In genomic region chr12:33956576-33957399, GRCm38 (mm10) we compare ENCODE assay signal across 8 mouse cellular contexts. TPM values are rescaled to one million over a fixed set of nuclear protein-coding genes. Genes with fewer than 3 reads are reported as not detected.
DNase-seq lines count a peak whose midpoint lies in the region; ATAC-seq and TF ChIP-seq lines count a peak whose summit lies in the region.

No protein-coding gene starts in this region.

- no peaks in the 10 kb centered on the region for H3K9me3 ChIP-seq in kidney, postnatal 0 days (replicated peaks; ENCODE audit: low read length)
- no peaks in the 10 kb centered on the region for H3K9me3 ChIP-seq in forebrain, embryonic 16.5 days (ENCODE audit: control insufficient read depth, low read length)
- H3K9me3 ChIP-seq in limb, embryonic 13.5 days = no peaks in the 10 kb centered on the region
- no peaks in the 10 kb centered on the region for H3K9me3 ChIP-seq in stomach, embryonic 14.5 days (ENCODE audit: control insufficient read depth, low read depth, low read length)

- peak overlapping the region; percentile 40; the same call in 1 of the 2 replicates for H3K9ac ChIP-seq in kidney, postnatal 0 days (ENCODE audit: low read depth, low read length)
- no peak overlapping the region for H3K9ac ChIP-seq in forebrain, embryonic 16.5 days (replicated peaks; ENCODE audit: low read depth, low read length)
- H3K9ac ChIP-seq in limb, embryonic 13.5 days = peak overlapping the region; percentile 83
- peak overlapping the region; percentile 33 for H3K9ac ChIP-seq in stomach, embryonic 14.5 days (replicated peaks; ENCODE audit: low read depth, low read length)

- peaks cover 18% of the 10 kb centered on the region; the same call in 1 of the 2 replicates for H3K4me1 ChIP-seq in kidney, postnatal 0 days (replicated peaks; ENCODE audit: insufficient read depth, low read length)
- peaks cover 21% of the 10 kb centered on the region for H3K4me1 ChIP-seq in forebrain, embryonic 16.5 days (replicated peaks; ENCODE audit: control insufficient read depth, insufficient read depth, low read length)
- peaks cover 9% of the 10 kb centered on the region for H3K4me1 ChIP-seq in limb, embryonic 13.5 days
- H3K4me1 ChIP-seq in stomach, embryonic 14.5 days (ENCODE audit: control insufficient read depth, insufficient read depth, low read length) = 0 out of 2 replicates have a peak, but pooled peaks cover 7% of the 10 kb centered on the region

- peak overlapping the region; percentile 64 for H3K4me3 ChIP-seq in kidney, postnatal 0 days (replicated peaks; ENCODE audit: low read depth, low read length)
- peak overlapping the region; percentile 50 for H3K4me3 ChIP-seq in forebrain, embryonic 16.5 days (replicated peaks; ENCODE audit: low read length)
- peak overlapping the region; percentile 94 for H3K4me3 ChIP-seq in limb, embryonic 13.5 days
- peak overlapping the region; percentile 61 for H3K4me3 ChIP-seq in stomach, embryonic 14.5 days (ENCODE audit: low read depth, low read length)

- no peak for DNase-seq in kidney, postnatal 0 days (ENCODE audit: low spot score)
- no peak for DNase-seq in kidney, adult 18-20 months
- DNase-seq in adipocyte (ENCODE audit: low spot score) = peak; percentile 57
- no peak for DNase-seq in yolk sac, embryonic 10.5 days (ENCODE audit: low spot score)
- DNase-seq in lung, adult 18-20 months = no peak

- WGBS in kidney, postnatal 0 days = 2% methylated on average over 39 of the region's 43 CpGs
- under 1% methylated on average over 40 of the region's 43 CpGs for WGBS in forebrain, embryonic 16.5 days
- under 1% methylated on average over 37 of the region's 43 CpGs for WGBS in limb, embryonic 13.5 days
- WGBS in stomach, embryonic 14.5 days = 3% methylated on average over 39 of the region's 43 CpGs

- H3K27me3 ChIP-seq in kidney, postnatal 0 days (ENCODE audit: insufficient read depth, low read length) = peaks cover 53% of the 10 kb centered on the region
- H3K27me3 ChIP-seq in forebrain, embryonic 16.5 days (replicated peaks; ENCODE audit: control insufficient read depth, insufficient read depth, low read length) = peaks cover 53% of the 10 kb centered on the region
- H3K27me3 ChIP-seq in limb, embryonic 13.5 days = peaks cover 12% of the 10 kb centered on the region; the same call in 1 of the 2 replicates
- peaks cover 43% of the 10 kb centered on the region for H3K27me3 ChIP-seq in stomach, embryonic 14.5 days (ENCODE audit: control insufficient read depth, insufficient read depth, low read length)

- peak overlapping the region; percentile 84 for H3K4me2 ChIP-seq in kidney, postnatal 0 days (ENCODE audit: low read length)
- H3K4me2 ChIP-seq in forebrain, embryonic 16.5 days (ENCODE audit: low read length) = peak overlapping the region; percentile 71
- H3K4me2 ChIP-seq in limb, embryonic 13.5 days (replicated peaks) = peak overlapping the region; percentile 71
- peak overlapping the region; percentile 68 for H3K4me2 ChIP-seq in stomach, embryonic 14.5 days (replicated peaks; ENCODE audit: low read depth, low read length)

- TF ChIP-seq CTCF in kidney, postnatal 0 days (IDR thresholded peaks at IDR 0.05; ENCODE audit: low read depth) = no peak

- no peaks in the 10 kb centered on the region for H3K36me3 ChIP-seq in kidney, postnatal 0 days (ENCODE audit: insufficient read depth, low read length)
- no peaks in the 10 kb centered on the region for H3K36me3 ChIP-seq in forebrain, embryonic 16.5 days (ENCODE audit: control insufficient read depth, insufficient read depth)
- H3K36me3 ChIP-seq in limb, embryonic 13.5 days = no peaks in the 10 kb centered on the region
- no peaks in the 10 kb centered on the region for H3K36me3 ChIP-seq in stomach, embryonic 14.5 days (ENCODE audit: control insufficient read depth, insufficient read depth, low read length)

- H3K27ac ChIP-seq in kidney, postnatal 0 days = peak overlapping the region; percentile 47; the same call in 1 of the 2 replicates
- no peak overlapping the region for H3K27ac ChIP-seq in forebrain, embryonic 16.5 days (ENCODE audit: low read length)
- H3K27ac ChIP-seq in limb, embryonic 13.5 days = peak overlapping the region; percentile 93
- H3K27ac ChIP-seq in stomach, embryonic 14.5 days (ENCODE audit: low read length) = peak overlapping the region; percentile 27; the same call in 1 of the 2 replicates

- ATAC-seq in kidney, postnatal 0 days (replicated peaks; ENCODE audit: low FRiP score, low read depth) = peak; percentile 26
- ATAC-seq in forebrain, embryonic 16.5 days = peak; percentile 26; the same call in 1 of the 2 replicates
- no peak for ATAC-seq in limb, embryonic 13.5 days (ENCODE audit: low FRiP score, low read depth)
- peak; percentile 62 for ATAC-seq in stomach, embryonic 14.5 days (ENCODE audit: insufficient number of reproducible peaks, insufficient read depth, low FRiP score, low read depth)

RNA-seq across cellular contexts. Expression of gene Twist1, which starts 0.7 kb away (rescaled TPM):
- polyA plus RNA-seq in kidney, postnatal 0 days (2015; fragmentation: Nextera tagmentation; extraction: Ambion mirVana) = 3.9 and 4.3 TPM in 2 replicates
- 0.51 and 0.58 TPM in 2 replicates for polyA plus RNA-seq in forebrain, embryonic 16.5 days (2015; fragmentation: Nextera tagmentation; extraction: Ambion mirVana)
- 46.6 and 48.6 TPM in 2 replicates for polyA plus RNA-seq in limb, embryonic 13.5 days (2015; fragmentation: Nextera tagmentation; extraction: Ambion mirVana)
- polyA plus RNA-seq in stomach, embryonic 14.5 days (2014; fragmentation: Nextera tagmentation; extraction: Ambion mirVana) = 7.5 and 8.2 TPM in 2 replicates

RNA-seq across cellular contexts. Expression of gene Ferd3l, which starts 28.6 kb away (rescaled TPM):
- not detected in 2 replicates for polyA plus RNA-seq in kidney, postnatal 0 days (2015; fragmentation: Nextera tagmentation; extraction: Ambion mirVana)
- polyA plus RNA-seq in forebrain, embryonic 16.5 days (2015; fragmentation: Nextera tagmentation; extraction: Ambion mirVana) = not detected in 2 replicates
- polyA plus RNA-seq in limb, embryonic 13.5 days (2015; fragmentation: Nextera tagmentation; extraction: Ambion mirVana) = not detected in 2 replicates
- polyA plus RNA-seq in stomach, embryonic 14.5 days (2014; fragmentation: Nextera tagmentation; extraction: Ambion mirVana) = not detected in 2 replicates
